Mouse (Mus musculus) heart, adult 2 months (tissue): Measurements from ENCODE around the gene Tyk2.

Source experiments
- CTCF ChIP-seq: fragments of 200-600 bp; IDR thresholded peaks from 2 replicates; pipeline ENCODE4 v1.8.1; 2022; ENCODE audit warnings: antibody characterized with exemption, mild to moderate bottlenecking, moderate library complexity
- POLR2A ChIP-seq: fragments of 200-500 bp; IDR thresholded peaks from 2 replicates; pipeline ENCODE4 v1.6.1; 2011; ENCODE audit warnings: mild to moderate bottlenecking, low read depth, low read length, control low read depth; ENCODE audit not compliant: insufficient read depth

DNA sequence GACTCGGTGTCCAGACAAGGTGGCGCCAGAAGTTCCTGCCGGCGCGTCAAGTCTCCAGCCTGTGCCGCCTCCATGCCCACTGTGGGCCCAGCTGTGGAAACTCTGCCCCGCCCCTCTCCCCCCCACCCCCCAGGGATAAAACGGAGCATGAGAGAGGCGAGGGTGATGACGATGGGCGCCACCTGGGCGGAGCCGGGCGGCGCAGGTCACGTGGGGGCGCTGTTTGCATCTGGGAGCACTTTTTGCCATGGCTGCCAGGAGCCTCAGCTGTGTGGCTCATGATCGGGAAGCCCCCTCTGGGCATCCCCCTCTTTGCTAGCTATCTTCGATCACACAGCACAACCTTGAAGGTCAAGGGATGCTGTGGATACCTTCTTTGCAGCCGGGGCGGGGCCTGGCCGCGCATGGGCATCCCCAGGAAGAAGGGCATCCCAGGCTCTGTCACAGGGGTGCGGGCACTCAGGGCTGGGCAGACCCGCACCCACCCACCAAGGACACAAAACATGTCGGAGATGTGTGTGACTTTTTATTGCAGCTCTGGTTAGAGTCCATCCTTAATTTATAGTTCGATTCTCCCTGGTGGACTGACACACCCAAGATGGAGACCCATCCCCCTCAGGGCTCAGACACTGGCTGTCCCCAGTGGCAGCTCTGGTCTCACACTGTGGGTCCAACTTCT, 63.9 kb downstream of the Tyk2 start, which contains the start of gene Zglp1:
- TF ChIP-seq CTCF (no peak), POLR2A (no peak)
